Mouse (Mus musculus): Measurements from ENCODE around the gene Tspan18.

Tspan18 gene

DNA sequence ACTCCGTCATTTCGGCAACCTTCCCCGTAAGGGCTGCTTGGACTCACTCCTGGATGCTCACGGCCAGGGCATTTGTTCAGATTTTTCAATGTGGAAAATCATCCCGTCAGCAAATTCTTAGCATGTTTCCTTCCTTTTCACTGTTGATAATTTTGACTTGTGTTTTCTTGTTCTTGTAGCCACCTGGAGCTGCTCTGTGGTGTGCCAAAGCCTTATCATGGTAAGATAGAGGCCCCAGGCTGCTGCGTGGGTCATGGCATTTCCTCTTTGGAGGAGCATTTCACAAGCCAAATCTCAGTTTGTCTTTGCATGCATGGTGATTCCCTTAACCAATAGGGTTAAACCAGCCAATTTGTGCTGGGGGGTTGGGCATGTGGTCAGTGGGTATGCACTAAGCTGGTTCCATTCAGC is 182.1 kb downstream of the Tspan18 start:
- peak; percentile 83 to 85 for DNase-seq

All from cerebellum, postnatal 10 days (tissue).